Mouse (Mus musculus) embryonic facial prominence, embryonic 15.5 days (tissue): ENCODE data around the gene Dmbx1. TPM values are rescaled to one million over a fixed set of nuclear protein-coding genes. Genes with fewer than 3 reads are reported as not detected.
A peak's percentile ranks its signal among the peaks of the same experiment; 100 is the strongest.

Source experiments
- ATAC-seq: fragments of 200-750 bp; cut with Nextera tagmentation; 2 replicates; pipeline ENCODE4 v1.8.0; 2017; ENCODE audit warnings: low read depth, moderate TSS enrichment; ENCODE audit not compliant: insufficient number of reproducible peaks, low FRiP score, low TSS enrichment
- H3K27ac ChIP-seq: fragments of 300-500 bp; sonication (generic); replicated peaks from 2 replicates; pipeline ENCODE4 v1.5.1; 2015; ENCODE audit warnings: mild to moderate bottlenecking, inconsistent platforms
- H3K27me3 ChIP-seq: fragments of 300-500 bp; sonication (generic); 2 replicates; pipeline ENCODE4 v1.6.1; 2015; ENCODE audit warnings: inconsistent platforms
- H3K36me3 ChIP-seq: fragments of 300-500 bp; sonication (generic); 2 replicates; pipeline ENCODE4 v1.6.1; 2015; ENCODE audit warnings: mild to moderate bottlenecking, inconsistent platforms
- H3K4me1 ChIP-seq: fragments of 300-500 bp; sonication (generic); 2 replicates; pipeline ENCODE4 v1.6.1; 2015; ENCODE audit warnings: inconsistent platforms
- H3K4me2 ChIP-seq: fragments of 300-500 bp; sonication (generic); replicated peaks from 2 replicates; pipeline ENCODE4 v1.6.1; 2015; ENCODE audit warnings: mild to moderate bottlenecking, inconsistent platforms
- H3K4me3 ChIP-seq: fragments of 300-500 bp; sonication (generic); replicated peaks from 2 replicates; pipeline ENCODE4 v1.5.1; 2015; ENCODE audit warnings: mild to moderate bottlenecking, inconsistent platforms
- H3K9ac ChIP-seq: fragments of 300-500 bp; sonication (generic); 2 replicates; pipeline ENCODE4 v1.6.1; 2015; ENCODE audit warnings: inconsistent platforms
- H3K9me3 ChIP-seq: fragments of 300-500 bp; sonication (generic); replicated peaks from 2 replicates; pipeline ENCODE4 v1.6.1; 2016; ENCODE audit warnings: inconsistent platforms
- WGBS: fragments of 180-500 bp; shearing (Covaris S2); methylation state at CpG from one replicate; pipeline ENCODE4 v1.1.7; 2015; 5-methylcytosine and 5-hydroxymethylcytosine counted together
- polyA plus RNA-seq: library from polyadenylated mRNA; unstranded; fragments of >200 nt; fragmentation: Nextera tagmentation; extraction: Ambion mirVana; gene quantifications from 2 replicates; pipeline ENCODE4 v1.2.1, GENCODE M21; 2015

Dmbx1 gene
- polyA plus RNA-seq, 1 experiment from 2014 or later, result 3.3 TPM

GRCm38 (mm10) chr4:115908641-115909040, 31.1 kb downstream of the Dmbx1 start:
- Histone ChIP-seq H3K9me3 (no peaks in the 10 kb centered on the region), H3K4me3 (no peak overlapping the region), H3K4me1 (0 out of 2 replicates have a peak, but pooled peaks cover 5% of the 10 kb centered on the region), H3K9ac (no peak overlapping the region), H3K4me2 (no peak overlapping the region), H3K27me3 (peaks cover 43% of the 10 kb centered on the region), H3K27ac (no peak overlapping the region), H3K36me3 (no peaks in the 10 kb centered on the region)
- ATAC-seq, result peak; percentile 56
- WGBS, result 11% methylated on average over 7 of the region's 7 CpGs

GRCm38 (mm10) chr4:115907994-115908393, 31.7 kb downstream of the Dmbx1 start:
- peaks cover 49% of the 10 kb centered on the region for H3K27me3 ChIP-seq
- H3K4me3 ChIP-seq, result no peak overlapping the region
- WGBS, result 59% methylated on average over 1 of the region's 1 CpGs
- no peak overlapping the region for H3K9ac ChIP-seq
- H3K4me1 ChIP-seq, result 0 out of 2 replicates have a peak, but pooled peaks cover 5% of the 10 kb centered on the region
- no peak overlapping the region for H3K27ac ChIP-seq
- no peak for ATAC-seq
- no peak overlapping the region for H3K4me2 ChIP-seq
- no peaks in the 10 kb centered on the region for H3K36me3 ChIP-seq
- no peaks in the 10 kb centered on the region for H3K9me3 ChIP-seq

- H3K36me3 ChIP-seq, result no peaks in the 10 kb centered on the region
- H3K9me3 ChIP-seq, result no peaks in the 10 kb centered on the region
- ATAC-seq, result no peak
- no peak overlapping the region for H3K4me3 ChIP-seq
- H3K4me2 ChIP-seq, result no peak overlapping the region
- H3K27ac ChIP-seq, result no peak overlapping the region
- H3K4me1 ChIP-seq, result 0 out of 2 replicates have a peak, but pooled peaks cover 4% of the 10 kb centered on the region
- no peak overlapping the region for H3K9ac ChIP-seq
- 76% methylated on average over 3 of the region's 3 CpGs for WGBS
- H3K27me3 ChIP-seq, result peaks cover 56% of the 10 kb centered on the region
Measured at GRCm38 (mm10) chr4:115906791-115907190, 32.9 kb downstream of the Dmbx1 start.

- no peak for ATAC-seq
- no peaks in the 10 kb centered on the region for H3K36me3 ChIP-seq
- no peak overlapping the region for H3K9ac ChIP-seq
- no peaks in the 10 kb centered on the region for H3K9me3 ChIP-seq
- 6% methylated on average over 7 of the region's 7 CpGs for WGBS
- H3K27me3 ChIP-seq, result peaks cover 63% of the 10 kb centered on the region
- no peak overlapping the region for H3K27ac ChIP-seq
- no peak overlapping the region for H3K4me3 ChIP-seq
- H3K4me2 ChIP-seq, result no peak overlapping the region
- no peaks in the 10 kb centered on the region for H3K4me1 ChIP-seq
Measured at GRCm38 (mm10) chr4:115905701-115906100, 34.0 kb downstream of the Dmbx1 start.

GRCm38 (mm10) chr4:115904375-115904774, 35.4 kb downstream of the Dmbx1 start:
- no peaks in the 10 kb centered on the region for H3K9me3 ChIP-seq
- no peak overlapping the region for H3K4me3 ChIP-seq
- peaks cover 76% of the 10 kb centered on the region for H3K27me3 ChIP-seq
- H3K4me2 ChIP-seq, result no peak overlapping the region
- H3K9ac ChIP-seq, result no peak overlapping the region
- no peak for ATAC-seq
- H3K36me3 ChIP-seq, result no peaks in the 10 kb centered on the region
- H3K4me1 ChIP-seq, result no peaks in the 10 kb centered on the region
- no peak overlapping the region for H3K27ac ChIP-seq
- 10% methylated on average over 12 of the region's 12 CpGs for WGBS

GRCm38 (mm10) chr4:115902816-115903215, 36.9 kb downstream of the Dmbx1 start:
- no peak overlapping the region for H3K4me2 ChIP-seq
- ATAC-seq, result no peak
- no peaks in the 10 kb centered on the region for H3K9me3 ChIP-seq
- no peak overlapping the region for H3K9ac ChIP-seq
- H3K27me3 ChIP-seq, result peaks cover 87% of the 10 kb centered on the region
- no peaks in the 10 kb centered on the region for H3K36me3 ChIP-seq
- peaks cover 6% of the 10 kb centered on the region for H3K4me1 ChIP-seq
- 18% methylated on average over 5 of the region's 5 CpGs for WGBS
- no peak overlapping the region for H3K4me3 ChIP-seq
- no peak overlapping the region for H3K27ac ChIP-seq

- H3K27me3 ChIP-seq, result peaks cover 70% of the 10 kb centered on the region
- ATAC-seq, result peak; percentile 8; the same call in 1 of the 2 replicates
Measured at GRCm38 (mm10) chr4:115897901-115898631, 41.7 kb downstream of the Dmbx1 start.

GRCm38 (mm10) chr4:115894281-115894680, 45.4 kb downstream of the Dmbx1 start:
- H3K27me3 ChIP-seq, result peaks cover 76% of the 10 kb centered on the region
- H3K4me3 ChIP-seq, result no peak overlapping the region
- no peak overlapping the region for H3K4me2 ChIP-seq
- ATAC-seq, result no peak
- no peaks in the 10 kb centered on the region for H3K36me3 ChIP-seq
- H3K9me3 ChIP-seq, result no peaks in the 10 kb centered on the region
- H3K9ac ChIP-seq, result no peak overlapping the region
- H3K27ac ChIP-seq, result no peak overlapping the region
- H3K4me1 ChIP-seq, result peaks cover 16% of the 10 kb centered on the region
- WGBS, result 11% methylated on average over 3 of the region's 3 CpGs

More at GRCm38 (mm10) chr4:115897901-115898631, 41.7 kb downstream of the Dmbx1 start:
- H3K9me3 ChIP-seq, result no peaks in the 10 kb centered on the region
- WGBS, result under 1% methylated on average over 56 of the region's 56 CpGs
- peaks cover 8% of the 10 kb centered on the region for H3K4me1 ChIP-seq
- H3K27ac ChIP-seq, result no peak overlapping the region
- peak overlapping the region; percentile 77 for H3K4me2 ChIP-seq
- H3K36me3 ChIP-seq, result no peaks in the 10 kb centered on the region
- H3K9ac ChIP-seq, result peak overlapping the region; percentile 9; the same call in 1 of the 2 replicates
- H3K4me3 ChIP-seq, result peak overlapping the region; percentile 39

- 0 out of 2 replicates have a peak within 1 kb of the TSS, but pooled peaks have one; percentile 1 for H3K9ac ChIP-seq
- H3K4me1 ChIP-seq, result peaks cover 9% of the 10 kb centered on the region
- no peak for ATAC-seq
- H3K27ac ChIP-seq, result no peak within 1 kb of the TSS
- WGBS, result under 1% methylated on average over 31 of the region's 31 CpGs
- H3K4me2 ChIP-seq, result peak within 1 kb of the TSS; percentile 49
- H3K36me3 ChIP-seq, result no peaks in the 10 kb centered on the region
- no peaks in the 10 kb centered on the region for H3K9me3 ChIP-seq
- peak within 1 kb of the TSS; percentile 27 for H3K4me3 ChIP-seq
- peaks cover 51% of the 10 kb centered on the region for H3K27me3 ChIP-seq
Measured at GRCm38 (mm10) chr4:115890553-115890952, 49.2 kb downstream of the Dmbx1 start, which contains the start of gene 6430628N08Rik. 6430628N08Rik (plus strand) TSS chr4:115890665.

GRCm38 (mm10) chr4:115890066-115890465, 49.7 kb downstream of the Dmbx1 start:
- Histone ChIP-seq H3K36me3 (no peaks in the 10 kb centered on the region), H3K9ac (0 out of 2 replicates have a peak overlapping the region, but pooled peaks have one; percentile 1), H3K9me3 (no peaks in the 10 kb centered on the region), H3K4me1 (peaks cover 9% of the 10 kb centered on the region), H3K27ac (no peak overlapping the region), H3K4me2 (peak overlapping the region; percentile 49), H3K4me3 (peak overlapping the region; percentile 27), H3K27me3 (peaks cover 51% of the 10 kb centered on the region)
- no peak for ATAC-seq
- WGBS, result 10% methylated on average over 6 of the region's 6 CpGs

GRCm38 (mm10) chr4:115886875-115887274, 52.9 kb downstream of the Dmbx1 start:
- Histone ChIP-seq H3K27me3 (peaks cover 34% of the 10 kb centered on the region), H3K4me2 (no peak overlapping the region), H3K36me3 (no peaks in the 10 kb centered on the region), H3K9ac (no peak overlapping the region), H3K27ac (no peak overlapping the region), H3K4me1 (peaks cover 9% of the 10 kb centered on the region), H3K9me3 (no peaks in the 10 kb centered on the region), H3K4me3 (no peak overlapping the region)
- no peak for ATAC-seq
- 46% methylated on average over 1 of the region's 1 CpGs for whole genome bisulfite sequencing
